Mouse (Mus musculus): ENCODE measurements around the gene Smlr1. TPM values are rescaled to one million over a fixed set of nuclear protein-coding genes. Genes with fewer than 3 reads are reported as not detected.
A peak's percentile ranks its signal among the peaks of the same experiment; 100 is the strongest.

Smlr1 gene
- polyA plus RNA-seq, 1 experiment from 2014 or later = not detected

DNA sequence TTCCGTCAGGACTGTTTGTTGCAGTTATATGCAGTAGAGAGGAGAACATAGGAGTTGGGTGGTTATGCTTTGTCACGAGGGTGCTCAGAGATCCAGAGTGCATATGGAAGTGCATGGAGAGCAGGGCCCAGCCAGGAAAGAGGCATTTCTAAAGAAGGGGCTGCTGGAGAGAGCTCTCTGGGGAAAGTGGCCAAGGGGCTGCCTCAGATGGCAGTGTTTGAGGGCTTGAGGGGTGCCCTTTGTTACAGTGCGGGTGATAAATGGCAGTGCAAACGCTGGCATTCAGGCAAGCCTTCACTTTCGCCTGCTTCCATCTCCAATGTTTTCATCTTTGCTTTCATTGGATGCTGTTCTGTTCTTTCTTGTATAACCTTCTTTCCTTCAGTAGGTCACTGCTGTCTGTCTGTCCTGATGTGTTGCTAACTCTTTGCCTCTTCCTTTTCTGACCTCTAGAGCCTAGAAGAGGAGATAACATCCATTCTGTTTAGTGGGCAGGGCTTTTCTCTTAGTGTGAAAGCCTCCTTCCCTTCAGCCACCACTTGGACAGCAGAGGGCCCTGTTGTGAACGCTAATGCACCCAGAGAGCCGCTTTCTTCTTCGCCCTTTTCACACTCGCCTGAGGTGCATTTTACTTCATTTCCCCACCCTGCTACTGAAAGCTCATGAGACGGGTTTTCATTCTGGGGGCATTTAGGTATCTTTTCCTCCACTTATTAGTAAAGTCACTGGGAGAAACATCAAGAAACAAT is 36.6 kb downstream of the Smlr1 start:
- no peaks in the 10 kb centered on the region for H3K4me1 ChIP-seq (replicated peaks)
- no peaks in the 10 kb centered on the region for H3K27me3 ChIP-seq (replicated peaks)
- no peak for ATAC-seq (ENCODE audit: insufficient number of reproducible peaks, low FRiP score)
- WGBS = 53% methylated on average over 10 of the region's 10 CpGs
- H3K27ac ChIP-seq (ENCODE audit: poor library complexity, severe bottlenecking) = no peak overlapping the region
- H3K9me3 ChIP-seq (replicated peaks) = no peaks in the 10 kb centered on the region
- no peak overlapping the region for H3K9ac ChIP-seq
- no peak overlapping the region for H3K4me3 ChIP-seq
- H3K4me2 ChIP-seq = no peak overlapping the region
- peaks cover 45% of the 10 kb centered on the region for H3K36me3 ChIP-seq

DNA sequence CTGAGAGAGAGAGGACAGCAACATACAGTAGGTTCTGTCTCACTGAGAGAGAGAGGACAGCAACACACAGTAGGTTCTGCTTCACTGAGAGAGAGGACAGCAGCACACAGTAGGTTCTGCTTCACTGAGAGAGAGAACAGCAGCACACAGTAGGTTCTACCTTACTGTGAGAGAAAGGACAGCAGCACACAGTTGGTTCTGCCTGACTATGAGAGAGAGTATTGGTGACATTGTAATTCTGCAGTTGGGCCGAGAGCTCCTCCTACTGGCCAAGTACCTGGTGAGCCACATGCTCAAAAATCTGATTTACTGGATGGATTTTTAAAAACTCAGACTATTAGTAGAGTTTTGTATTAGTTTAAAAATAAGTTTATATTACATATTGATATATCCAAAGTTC is 47.6 kb downstream of the Smlr1 start:
- no peaks in the 10 kb centered on the region for H3K9me3 ChIP-seq (replicated peaks)
- H3K36me3 ChIP-seq = peaks cover 26% of the 10 kb centered on the region
- no peak overlapping the region for H3K4me2 ChIP-seq
- no peak overlapping the region for H3K4me3 ChIP-seq
- H3K27me3 ChIP-seq (replicated peaks) = no peaks in the 10 kb centered on the region
- no peak overlapping the region for H3K9ac ChIP-seq
- ATAC-seq (ENCODE audit: insufficient number of reproducible peaks, low FRiP score) = no peak
- WGBS = 14% methylated on average over 1 of the region's 1 CpGs
- H3K27ac ChIP-seq (ENCODE audit: poor library complexity, severe bottlenecking) = no peak overlapping the region
- H3K4me1 ChIP-seq (replicated peaks) = no peaks in the 10 kb centered on the region

DNA sequence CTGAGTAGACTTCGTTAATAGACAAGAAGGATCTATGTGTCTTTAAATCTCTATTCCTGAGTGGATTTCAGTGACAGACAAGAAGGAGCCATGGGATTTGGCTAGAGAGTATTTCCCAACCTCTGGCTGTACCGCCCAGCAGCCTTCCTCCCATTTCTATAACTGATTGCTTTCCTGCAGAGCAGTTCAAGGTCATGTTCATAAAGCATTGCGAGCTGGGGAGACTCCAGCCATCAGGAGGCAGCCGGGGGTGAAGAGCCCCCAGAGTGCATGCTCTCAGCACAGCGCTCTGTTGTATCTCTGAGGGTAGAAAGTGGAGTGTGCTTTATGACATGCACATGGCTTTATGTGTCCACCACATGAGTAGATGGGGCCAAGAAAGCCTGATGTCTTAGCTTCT is 53.3 kb downstream of the Smlr1 start:
- peaks cover 29% of the 10 kb centered on the region for H3K36me3 ChIP-seq
- no peak for ATAC-seq (ENCODE audit: insufficient number of reproducible peaks, low FRiP score)
- H3K9ac ChIP-seq = no peak overlapping the region
- peak overlapping the region; percentile 51; the same call in 1 of the 2 replicates for H3K27ac ChIP-seq (ENCODE audit: poor library complexity, severe bottlenecking)
- H3K4me2 ChIP-seq = no peak overlapping the region
- H3K9me3 ChIP-seq (replicated peaks) = no peaks in the 10 kb centered on the region
- H3K4me1 ChIP-seq (replicated peaks) = peaks cover 15% of the 10 kb centered on the region
- whole genome bisulfite sequencing = 51% methylated on average over 5 of the region's 5 CpGs
- H3K27me3 ChIP-seq (replicated peaks) = no peaks in the 10 kb centered on the region
- H3K4me3 ChIP-seq = no peak overlapping the region

DNA sequence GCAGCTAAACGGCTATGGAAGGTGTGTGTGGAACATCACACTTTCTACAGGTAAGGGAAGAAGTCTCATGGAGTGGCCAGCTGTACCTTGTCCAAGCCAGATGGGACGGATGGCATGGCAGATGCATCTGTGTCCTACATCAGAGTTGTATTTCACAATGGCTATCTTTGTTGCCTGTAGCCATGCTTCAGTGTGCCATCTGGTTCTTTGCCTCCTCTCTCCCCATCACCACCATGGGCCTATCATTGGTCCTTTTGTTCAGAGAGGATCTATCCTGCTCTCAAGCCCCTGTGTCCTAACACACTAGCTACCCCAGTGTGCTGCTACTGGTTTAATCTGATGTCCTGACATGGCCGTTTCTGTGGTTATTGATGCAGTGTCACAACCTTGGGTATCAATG is 56.4 kb downstream of the Smlr1 start:
- 91% methylated on average over 3 of the region's 3 CpGs for WGBS
- H3K9me3 ChIP-seq (replicated peaks) = no peaks in the 10 kb centered on the region
- H3K4me3 ChIP-seq = no peak overlapping the region
- H3K9ac ChIP-seq = no peak overlapping the region
- peaks cover 18% of the 10 kb centered on the region for H3K4me1 ChIP-seq (replicated peaks)
- no peak for ATAC-seq (ENCODE audit: insufficient number of reproducible peaks, low FRiP score)
- H3K27me3 ChIP-seq (replicated peaks) = no peaks in the 10 kb centered on the region
- no peak overlapping the region for H3K27ac ChIP-seq (ENCODE audit: poor library complexity, severe bottlenecking)
- H3K36me3 ChIP-seq = peaks cover 29% of the 10 kb centered on the region
- no peak overlapping the region for H3K4me2 ChIP-seq

Other genes starting within 250 kb of the Smlr1 start
- gene Akap7, start 228.4 kb downstream of the Smlr1 start, polyA plus RNA-seq (2016; fragmentation: Nextera tagmentation; extraction: Ambion mirVana) = 38.3 and 38.6 TPM in 2 replicates
- gene Epb41l2, start 176.5 kb downstream of the Smlr1 start, polyA plus RNA-seq (2016; fragmentation: Nextera tagmentation; extraction: Ambion mirVana) = 61.4 and 64.3 TPM in 2 replicates